Mouse (Mus musculus): ENCODE data around the gene Ablim1. TPM values are rescaled to one million over a fixed set of nuclear protein-coding genes. Genes with fewer than 3 reads are reported as not detected.

The Ablim1 gene
- polyA plus RNA-seq, 1 experiment from 2014 or later = 41.9 TPM

GRCm38 (mm10) chr19:57198029-57198428 lies 116.7 kb downstream of the Ablim1 start:
- Histone ChIP-seq H3K4me1 (peaks cover 82% of the 10 kb centered on the region), H3K36me3 (0 out of 2 replicates have a peak, but pooled peaks cover 5% of the 10 kb centered on the region), H3K4me3 (peak overlapping the region; percentile 60), H3K9me3 (no peaks in the 10 kb centered on the region), H3K27me3 (ENCODE audit: insufficient read depth, poor library complexity, severe bottlenecking) (0 out of 2 replicates have a peak, but pooled peaks cover 9% of the 10 kb centered on the region), H3K27ac (peak overlapping the region; percentile 84)
- 35% methylated on average over 5 of the region's 5 CpGs for WGBS
- DNase-seq (ENCODE audit: low spot score) = no peak

- H3K27me3 ChIP-seq (ENCODE audit: insufficient read depth, poor library complexity, severe bottlenecking) = 0 out of 2 replicates have a peak, but pooled peaks cover 9% of the 10 kb centered on the region
- WGBS = 2% methylated on average over 37 of the region's 37 CpGs
- peak; percentile 88 for DNase-seq (ENCODE audit: low spot score)
- H3K27ac ChIP-seq = peak overlapping the region; percentile 84
- H3K4me3 ChIP-seq = peak overlapping the region; percentile 60
- H3K36me3 ChIP-seq = 0 out of 2 replicates have a peak, but pooled peaks cover 6% of the 10 kb centered on the region
- no peaks in the 10 kb centered on the region for H3K9me3 ChIP-seq
- peaks cover 79% of the 10 kb centered on the region for H3K4me1 ChIP-seq
Observed at GRCm38 (mm10) chr19:57197043-57197817, 117.5 kb downstream of the Ablim1 start.

GRCm38 (mm10) chr19:57196616-57197015 lies 118.1 kb downstream of the Ablim1 start:
- no peaks in the 10 kb centered on the region for H3K9me3 ChIP-seq
- H3K27me3 ChIP-seq (ENCODE audit: insufficient read depth, poor library complexity, severe bottlenecking) = 0 out of 2 replicates have a peak, but pooled peaks cover 9% of the 10 kb centered on the region
- 32% methylated on average over 8 of the region's 8 CpGs for WGBS
- peak overlapping the region; percentile 84 for H3K27ac ChIP-seq
- H3K36me3 ChIP-seq = 0 out of 2 replicates have a peak, but pooled peaks cover 6% of the 10 kb centered on the region
- DNase-seq (ENCODE audit: low spot score) = no peak
- peak overlapping the region; percentile 60 for H3K4me3 ChIP-seq
- peaks cover 73% of the 10 kb centered on the region for H3K4me1 ChIP-seq

- 65% methylated on average over 11 of the region's 11 CpGs for WGBS
- peak overlapping the region; percentile 84; the same call in 1 of the 2 replicates for H3K27ac ChIP-seq
- H3K36me3 ChIP-seq = 0 out of 2 replicates have a peak, but pooled peaks cover 12% of the 10 kb centered on the region
- H3K4me3 ChIP-seq = peak overlapping the region; percentile 60
- peaks cover 68% of the 10 kb centered on the region for H3K4me1 ChIP-seq
- no peak for DNase-seq (ENCODE audit: low spot score)
- 0 out of 2 replicates have a peak, but pooled peaks cover 9% of the 10 kb centered on the region for H3K27me3 ChIP-seq (ENCODE audit: insufficient read depth, poor library complexity, severe bottlenecking)
- H3K9me3 ChIP-seq = no peaks in the 10 kb centered on the region
Observed at GRCm38 (mm10) chr19:57195169-57195930, 119.4 kb downstream of the Ablim1 start.

- no peak for DNase-seq (ENCODE audit: low spot score)
- peaks cover 60% of the 10 kb centered on the region for H3K4me1 ChIP-seq
Observed at GRCm38 (mm10) chr19:57193958-57194357, 120.8 kb downstream of the Ablim1 start.

GRCm38 (mm10) chr19:57193382-57193781 lies 121.3 kb downstream of the Ablim1 start:
- WGBS = 80% methylated on average over 12 of the region's 12 CpGs

More at GRCm38 (mm10) chr19:57193958-57194357, 120.8 kb downstream of the Ablim1 start:
- WGBS = 76% methylated on average over 6 of the region's 6 CpGs
- no peaks in the 10 kb centered on the region for H3K9me3 ChIP-seq
- H3K36me3 ChIP-seq = 0 out of 2 replicates have a peak, but pooled peaks cover 12% of the 10 kb centered on the region
- 0 out of 2 replicates have a peak, but pooled peaks cover 9% of the 10 kb centered on the region for H3K27me3 ChIP-seq (ENCODE audit: insufficient read depth, poor library complexity, severe bottlenecking)
- no peak overlapping the region; the same call in 1 of the 2 replicates for H3K27ac ChIP-seq
- no peak overlapping the region for H3K4me3 ChIP-seq

GRCm38 (mm10) chr19:57191109-57191508 lies 123.6 kb downstream of the Ablim1 start:
- Histone ChIP-seq H3K27me3 (ENCODE audit: insufficient read depth, poor library complexity, severe bottlenecking) (0 out of 2 replicates have a peak, but pooled peaks cover 9% of the 10 kb centered on the region), H3K4me1 (peaks cover 48% of the 10 kb centered on the region), H3K4me3 (no peak overlapping the region), H3K9me3 (no peaks in the 10 kb centered on the region), H3K27ac (no peak overlapping the region), H3K36me3 (0 out of 2 replicates have a peak, but pooled peaks cover 12% of the 10 kb centered on the region)
- WGBS = 86% methylated on average over 1 of the region's 1 CpGs
- no peak for DNase-seq (ENCODE audit: low spot score)

More at GRCm38 (mm10) chr19:57193382-57193781, 121.3 kb downstream of the Ablim1 start:
- no peak overlapping the region for H3K4me3 ChIP-seq
- H3K27ac ChIP-seq = no peak overlapping the region
- no peak for DNase-seq (ENCODE audit: low spot score)
- H3K36me3 ChIP-seq = 0 out of 2 replicates have a peak, but pooled peaks cover 12% of the 10 kb centered on the region
- 0 out of 2 replicates have a peak, but pooled peaks cover 9% of the 10 kb centered on the region for H3K27me3 ChIP-seq (ENCODE audit: insufficient read depth, poor library complexity, severe bottlenecking)
- peaks cover 55% of the 10 kb centered on the region for H3K4me1 ChIP-seq
- no peaks in the 10 kb centered on the region for H3K9me3 ChIP-seq

- no peak for DNase-seq (ENCODE audit: low spot score)
- WGBS = 74% methylated on average over 5 of the region's 5 CpGs
- no peak overlapping the region for H3K27ac ChIP-seq
- H3K36me3 ChIP-seq = 0 out of 2 replicates have a peak, but pooled peaks cover 14% of the 10 kb centered on the region
- H3K4me3 ChIP-seq = no peak overlapping the region
- H3K27me3 ChIP-seq (ENCODE audit: insufficient read depth, poor library complexity, severe bottlenecking) = no peaks in the 10 kb centered on the region
- H3K4me1 ChIP-seq = peaks cover 47% of the 10 kb centered on the region
- no peaks in the 10 kb centered on the region for H3K9me3 ChIP-seq
Observed at GRCm38 (mm10) chr19:57189427-57189826, 125.3 kb downstream of the Ablim1 start.

- DNase-seq (ENCODE audit: low spot score) = no peak
- H3K36me3 ChIP-seq = 0 out of 2 replicates have a peak, but pooled peaks cover 14% of the 10 kb centered on the region
- peaks cover 47% of the 10 kb centered on the region for H3K4me1 ChIP-seq
- WGBS = 77% methylated on average over 4 of the region's 4 CpGs
- H3K4me3 ChIP-seq = no peak overlapping the region
- no peaks in the 10 kb centered on the region for H3K9me3 ChIP-seq
- H3K27ac ChIP-seq = no peak overlapping the region
- H3K27me3 ChIP-seq (ENCODE audit: insufficient read depth, poor library complexity, severe bottlenecking) = no peaks in the 10 kb centered on the region
Observed at GRCm38 (mm10) chr19:57188553-57188952, 126.2 kb downstream of the Ablim1 start.

GRCm38 (mm10) chr19:57185021-57185420 lies 129.7 kb downstream of the Ablim1 start:
- Histone ChIP-seq H3K9me3 (no peaks in the 10 kb centered on the region), H3K27me3 (ENCODE audit: insufficient read depth, poor library complexity, severe bottlenecking) (no peaks in the 10 kb centered on the region), H3K4me3 (no peak overlapping the region), H3K27ac (no peak overlapping the region), H3K36me3 (0 out of 2 replicates have a peak, but pooled peaks cover 6% of the 10 kb centered on the region), H3K4me1 (peaks cover 70% of the 10 kb centered on the region)
- DNase-seq (ENCODE audit: low spot score) = no peak
- 20% methylated on average over 3 of the region's 3 CpGs for WGBS

GRCm38 (mm10) chr19:57182938-57183720 lies 131.6 kb downstream of the Ablim1 start:
- DNase-seq (ENCODE audit: low spot score) = no peak
- Histone ChIP-seq H3K4me1 (peaks cover 84% of the 10 kb centered on the region), H3K4me3 (no peak overlapping the region), H3K36me3 (0 out of 2 replicates have a peak, but pooled peaks cover 6% of the 10 kb centered on the region), H3K27me3 (ENCODE audit: insufficient read depth, poor library complexity, severe bottlenecking) (no peaks in the 10 kb centered on the region), H3K9me3 (no peaks in the 10 kb centered on the region), H3K27ac (0 out of 2 replicates have a peak overlapping the region, but pooled peaks have one; percentile 68)
- 47% methylated on average over 13 of the region's 13 CpGs for WGBS
